Mouse (Mus musculus): ENCODE data around the gene Actn3. TPM values are rescaled to one million over a fixed set of nuclear protein-coding genes. Genes with fewer than 3 reads are reported as not detected.
A peak's percentile ranks its signal among the peaks of the same experiment; 100 is the strongest.

The Actn3 gene
- polyA plus RNA-seq, 1 experiment from 2014 or later = 2.0 TPM

DNA sequence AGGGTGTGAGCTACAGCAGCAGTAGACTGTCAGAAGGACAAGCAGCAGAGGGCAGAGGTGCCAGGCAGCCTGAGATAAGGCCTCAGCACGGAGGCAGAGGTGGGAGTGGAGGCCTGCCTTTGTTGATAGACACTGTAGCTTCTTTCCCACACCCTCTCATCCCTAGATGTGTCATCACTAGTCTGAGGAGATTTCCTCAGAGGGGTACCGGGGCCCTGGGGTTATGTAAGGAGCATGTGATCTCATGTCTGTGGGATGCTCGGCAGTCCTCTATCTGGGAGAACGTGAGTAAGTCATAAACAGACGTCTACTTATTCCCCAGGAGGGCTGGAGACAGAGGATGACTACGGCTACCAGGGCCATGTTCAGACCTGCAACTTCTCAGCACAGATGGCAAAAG lies 18.6 kb downstream of the Actn3 start:
- no peak overlapping the region for H3K4me3 ChIP-seq (ENCODE audit: control insufficient read depth in 1 of 2, insufficient read depth in 1 of 2, low read depth in 1 of 2, low read length in 2 of 2)
- WGBS = 37% methylated on average over 6 of the region's 6 CpGs
- H3K4me1 ChIP-seq (ENCODE audit: control insufficient read depth in 2 of 2, insufficient read depth in 2 of 2, low read length in 2 of 2) = peaks cover 3 to 6% of the 10 kb centered on the region in 2 experiments; a peak in 2 of 4 replicates
- H3K9ac ChIP-seq (ENCODE audit: low read length) = no peak overlapping the region
- no peaks in the 10 kb centered on the region for H3K27me3 ChIP-seq (ENCODE audit: control insufficient read depth, insufficient read depth, low read length)
- no peaks in the 10 kb centered on the region for H3K9me3 ChIP-seq (ENCODE audit: control insufficient read depth, low read length)
- no peak for ATAC-seq (ENCODE audit: insufficient number of reproducible peaks, insufficient read depth, low FRiP score, low read depth)
- 0 out of 2 replicates have a peak, but pooled peaks cover 5% of the 10 kb centered on the region for H3K36me3 ChIP-seq (ENCODE audit: control insufficient read depth, insufficient read depth, low read length)
- no peak overlapping the region for H3K4me2 ChIP-seq (ENCODE audit: low read length)
- H3K27ac ChIP-seq (replicated peaks in 1 of 2; ENCODE audit: control insufficient read depth in 1 of 2, insufficient read depth in 1 of 2, low read depth in 2 of 2, low read length in 2 of 2) = no peak overlapping the region

DNA sequence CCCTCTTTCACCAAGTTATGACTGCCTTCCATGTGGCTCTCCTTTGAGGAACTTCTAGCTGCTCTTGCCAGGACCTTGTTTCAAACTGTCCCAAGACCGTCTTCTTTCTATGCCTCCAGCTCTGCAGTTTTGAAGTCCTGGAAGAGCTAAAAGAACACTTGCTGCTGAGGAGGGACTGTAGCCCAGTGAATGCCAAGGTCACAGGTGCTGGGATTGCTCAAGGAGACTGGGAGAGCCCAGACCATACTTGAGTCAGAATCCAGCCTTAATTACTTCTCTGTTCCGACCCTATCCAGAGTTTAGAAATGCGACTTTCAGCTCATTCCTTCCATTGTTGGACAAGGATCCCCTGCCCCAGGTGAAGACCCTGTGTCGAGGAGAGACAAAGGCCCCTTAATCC lies 21.8 kb downstream of the Actn3 start:
- H3K27ac ChIP-seq (replicated peaks in 1 of 2; ENCODE audit: control insufficient read depth in 1 of 2, insufficient read depth in 1 of 2, low read depth in 2 of 2, low read length in 2 of 2) = no peak overlapping the region
- no peaks in the 10 kb centered on the region for H3K36me3 ChIP-seq (ENCODE audit: control insufficient read depth, insufficient read depth, low read length)
- 79% methylated on average over 4 of the region's 4 CpGs for WGBS
- no peak for ATAC-seq (ENCODE audit: insufficient number of reproducible peaks, insufficient read depth, low FRiP score, low read depth)
- no peaks in the 10 kb centered on the region for H3K9me3 ChIP-seq (ENCODE audit: control insufficient read depth, low read length)
- H3K27me3 ChIP-seq (ENCODE audit: control insufficient read depth, insufficient read depth, low read length) = no peaks in the 10 kb centered on the region
- H3K4me1 ChIP-seq (ENCODE audit: control insufficient read depth in 2 of 2, insufficient read depth in 2 of 2, low read length in 2 of 2) = peaks cover 3 to 6% of the 10 kb centered on the region in 2 experiments; a peak in 2 of 4 replicates
- H3K9ac ChIP-seq (ENCODE audit: low read length) = no peak overlapping the region
- H3K4me3 ChIP-seq (ENCODE audit: control insufficient read depth in 1 of 2, insufficient read depth in 1 of 2, low read depth in 1 of 2, low read length in 2 of 2) = peak overlapping the region in 1 of 2 experiments; percentile 65; a peak in 1 of 4 replicates
- peak overlapping the region; percentile 96; the same call in 1 of the 2 replicates for H3K4me2 ChIP-seq (ENCODE audit: low read length)

DNA sequence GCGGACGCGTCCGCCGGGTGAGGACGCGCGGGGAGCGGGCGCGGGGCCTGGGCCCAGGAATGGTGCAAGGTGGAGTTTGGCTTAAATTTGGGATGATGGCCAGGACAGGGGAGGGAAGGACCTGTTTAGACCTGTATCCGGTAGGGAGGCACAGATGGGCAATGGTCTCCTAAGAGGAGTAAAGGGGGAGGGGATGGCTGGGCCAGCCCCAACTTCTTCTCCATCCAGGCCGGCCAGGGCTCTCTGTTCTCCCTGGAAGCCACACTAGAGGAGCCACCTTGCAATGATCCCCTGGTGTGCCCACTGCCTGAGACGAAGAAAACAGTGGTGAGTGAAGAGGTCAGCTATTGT lies 22.3 kb downstream of the Actn3 start:
- H3K4me3 ChIP-seq (ENCODE audit: control insufficient read depth in 1 of 2, insufficient read depth in 1 of 2, low read depth in 1 of 2, low read length in 2 of 2) = peak overlapping the region; percentile 65 to 91
- H3K4me1 ChIP-seq (ENCODE audit: control insufficient read depth in 2 of 2, insufficient read depth in 2 of 2, low read length in 2 of 2) = peaks cover 3 to 6% of the 10 kb centered on the region in 2 experiments; a peak in 2 of 4 replicates
- WGBS = 4% methylated on average over 14 of the region's 14 CpGs
- H3K9ac ChIP-seq (ENCODE audit: low read length) = peak overlapping the region; percentile 80
- no peaks in the 10 kb centered on the region for H3K36me3 ChIP-seq (ENCODE audit: control insufficient read depth, insufficient read depth, low read length)
- H3K9me3 ChIP-seq (ENCODE audit: control insufficient read depth, low read length) = no peaks in the 10 kb centered on the region
- peak; percentile 27; the same call in 1 of the 2 replicates for ATAC-seq (ENCODE audit: insufficient number of reproducible peaks, insufficient read depth, low FRiP score, low read depth)
- no peaks in the 10 kb centered on the region for H3K27me3 ChIP-seq (ENCODE audit: control insufficient read depth, insufficient read depth, low read length)
- peak overlapping the region in 1 of 2 experiments; percentile 44; a peak in 1 of 4 replicates for H3K27ac ChIP-seq (replicated peaks in 1 of 2; ENCODE audit: control insufficient read depth in 1 of 2, insufficient read depth in 1 of 2, low read depth in 2 of 2, low read length in 2 of 2)
- peak overlapping the region; percentile 96 for H3K4me2 ChIP-seq (ENCODE audit: low read length)

DNA sequence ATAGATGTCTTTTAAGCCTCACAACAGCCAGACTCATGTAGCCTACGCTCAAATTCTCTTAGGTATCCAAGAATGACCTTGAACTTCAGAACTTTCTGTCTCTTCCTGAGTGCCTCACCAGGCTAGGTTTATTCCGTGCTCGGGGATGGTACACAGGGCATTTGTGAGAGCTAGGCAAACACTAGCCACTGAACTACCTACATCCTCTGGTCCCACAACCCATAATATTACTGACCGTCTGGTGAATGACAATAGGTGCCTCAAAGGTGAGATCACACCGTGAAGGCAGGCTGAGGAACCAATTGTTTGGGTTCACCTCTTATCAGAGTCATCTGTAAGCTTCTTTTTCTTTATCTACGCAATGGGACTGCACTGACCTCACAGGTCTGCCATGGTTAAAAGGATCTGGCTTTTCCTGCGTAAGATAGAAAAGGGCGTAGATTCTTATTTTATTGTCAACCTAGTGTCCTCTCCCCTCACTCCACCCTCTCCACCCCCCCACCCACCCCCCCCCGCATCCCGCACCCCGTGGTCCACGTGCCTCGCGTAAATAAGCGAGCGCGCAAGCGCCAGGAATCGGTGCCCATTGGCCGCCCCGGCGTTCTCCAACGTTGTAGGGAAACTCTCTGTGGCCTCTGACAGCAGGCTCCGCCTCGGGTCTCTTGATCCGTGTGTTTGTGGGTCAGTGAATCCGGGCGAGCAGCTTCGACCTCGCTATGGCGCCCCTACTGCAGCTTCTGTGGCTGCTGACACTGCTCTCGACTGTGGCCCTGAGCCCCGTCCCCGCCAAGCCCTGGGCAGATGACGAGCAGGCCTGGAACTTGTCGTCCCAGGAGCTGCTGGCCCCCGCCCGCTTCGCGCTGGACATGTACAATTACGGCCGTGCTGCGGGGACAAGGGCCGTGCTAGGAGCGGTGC lies 22.9 kb downstream of the Actn3 start, which contains the start of gene Ctsf:
Gene Ctsf (plus strand): TSS at position 579 of the 918 bp plus-strand sequence.
- WGBS = 3% methylated on average over 45 of the region's 45 CpGs
- Histone ChIP-seq H3K27ac (replicated peaks in 1 of 2; ENCODE audit: control insufficient read depth in 1 of 2, insufficient read depth in 1 of 2, low read depth in 2 of 2, low read length in 2 of 2) (peak within 1 kb of the TSS; percentile 44 to 57; a peak in 2 of 4 replicates), H3K4me1 (ENCODE audit: control insufficient read depth in 2 of 2, insufficient read depth in 2 of 2, low read length in 2 of 2) (peaks cover 3 to 6% of the 10 kb centered on the region in 2 experiments; a peak in 2 of 4 replicates), H3K4me3 (ENCODE audit: control insufficient read depth in 1 of 2, insufficient read depth in 1 of 2, low read depth in 1 of 2, low read length in 2 of 2) (peak within 1 kb of the TSS; percentile 65 to 91), H3K9me3 (ENCODE audit: control insufficient read depth, low read length) (no peaks in the 10 kb centered on the region), H3K9ac (ENCODE audit: low read length) (peak within 1 kb of the TSS; percentile 80), H3K36me3 (ENCODE audit: control insufficient read depth, insufficient read depth, low read length) (no peaks in the 10 kb centered on the region), H3K4me2 (ENCODE audit: low read length) (peak within 1 kb of the TSS; percentile 96), H3K27me3 (ENCODE audit: control insufficient read depth, insufficient read depth, low read length) (no peaks in the 10 kb centered on the region)
- ATAC-seq (ENCODE audit: insufficient number of reproducible peaks, insufficient read depth, low FRiP score, low read depth) = peak; percentile 82; the same call in 1 of the 2 replicates

DNA sequence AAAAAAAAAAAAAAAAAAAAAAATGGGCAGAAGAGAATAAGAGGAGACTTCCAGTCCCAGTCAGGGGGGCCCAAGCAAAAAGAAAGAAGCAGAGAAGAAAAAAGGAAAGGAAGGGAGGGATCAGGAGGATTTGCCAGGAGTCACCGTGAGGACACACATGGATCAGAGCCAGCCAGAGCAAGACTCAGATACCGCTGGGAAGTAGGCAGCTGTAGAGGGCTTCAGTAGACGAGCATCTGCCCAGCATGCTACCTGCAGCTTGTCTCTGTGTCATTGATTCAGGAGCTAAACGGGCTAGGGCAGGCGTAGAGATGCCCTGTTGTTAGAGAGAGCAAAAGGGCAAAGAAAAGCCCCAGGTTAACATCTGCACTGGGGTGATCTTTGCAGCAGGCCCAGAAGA lies 27.4 kb downstream of the Actn3 start:
- H3K9ac ChIP-seq (ENCODE audit: low read length) = no peak overlapping the region
- H3K4me2 ChIP-seq (ENCODE audit: low read length) = no peak overlapping the region
- H3K4me3 ChIP-seq (ENCODE audit: control insufficient read depth in 1 of 2, insufficient read depth in 1 of 2, low read depth in 1 of 2, low read length in 2 of 2) = no peak overlapping the region
- no peak overlapping the region for H3K27ac ChIP-seq (replicated peaks in 1 of 2; ENCODE audit: control insufficient read depth in 1 of 2, insufficient read depth in 1 of 2, low read depth in 2 of 2, low read length in 2 of 2)
- H3K27me3 ChIP-seq (ENCODE audit: control insufficient read depth, insufficient read depth, low read length) = no peaks in the 10 kb centered on the region; the same call in 1 of the 2 replicates
- H3K9me3 ChIP-seq (ENCODE audit: control insufficient read depth, low read length) = no peaks in the 10 kb centered on the region
- no peak for ATAC-seq (ENCODE audit: insufficient number of reproducible peaks, insufficient read depth, low FRiP score, low read depth)
- no peaks in the 10 kb centered on the region for H3K36me3 ChIP-seq (ENCODE audit: control insufficient read depth, insufficient read depth, low read length)
- peaks cover under 1 to 3% of the 10 kb centered on the region in 2 experiments; a peak in 2 of 4 replicates for H3K4me1 ChIP-seq (ENCODE audit: control insufficient read depth in 2 of 2, insufficient read depth in 2 of 2, low read length in 2 of 2)
- WGBS = 38% methylated on average over 5 of the region's 5 CpGs

DNA sequence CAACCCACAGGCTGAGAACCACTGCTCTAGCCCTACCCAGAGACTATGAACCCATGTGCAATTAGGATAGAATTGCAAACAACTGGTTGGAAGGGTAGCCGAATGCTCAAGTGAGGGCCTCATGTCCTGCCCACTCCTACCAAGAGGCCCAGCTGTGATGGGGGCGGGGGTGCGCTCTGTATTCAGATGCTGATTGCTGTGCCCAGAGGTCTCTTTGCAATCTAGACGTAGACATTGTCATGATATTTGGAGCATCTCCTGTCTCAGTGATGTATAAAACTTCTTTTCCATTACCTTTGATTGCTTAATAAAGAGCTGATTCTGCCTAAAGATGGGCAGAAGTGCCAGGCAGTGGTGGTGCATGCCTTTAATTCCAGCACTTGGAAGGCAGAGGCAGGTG lies 27.9 kb downstream of the Actn3 start:
- no peaks in the 10 kb centered on the region for H3K36me3 ChIP-seq (ENCODE audit: control insufficient read depth, insufficient read depth, low read length)
- H3K4me1 ChIP-seq (ENCODE audit: control insufficient read depth in 2 of 2, insufficient read depth in 2 of 2, low read length in 2 of 2) = peaks cover 0 to 3% of the 10 kb centered on the region in 2 experiments; a peak in 1 of 4 replicates
- no peak overlapping the region for H3K27ac ChIP-seq (replicated peaks in 1 of 2; ENCODE audit: control insufficient read depth in 1 of 2, insufficient read depth in 1 of 2, low read depth in 2 of 2, low read length in 2 of 2)
- H3K4me3 ChIP-seq (ENCODE audit: control insufficient read depth in 1 of 2, insufficient read depth in 1 of 2, low read depth in 1 of 2, low read length in 2 of 2) = no peak overlapping the region
- no peak for ATAC-seq (ENCODE audit: insufficient number of reproducible peaks, insufficient read depth, low FRiP score, low read depth)
- no peaks in the 10 kb centered on the region; the same call in 1 of the 2 replicates for H3K27me3 ChIP-seq (ENCODE audit: control insufficient read depth, insufficient read depth, low read length)
- 55% methylated on average over 4 of the region's 4 CpGs for WGBS
- no peaks in the 10 kb centered on the region for H3K9me3 ChIP-seq (ENCODE audit: control insufficient read depth, low read length)
- H3K4me2 ChIP-seq (ENCODE audit: low read length) = no peak overlapping the region
- no peak overlapping the region for H3K9ac ChIP-seq (ENCODE audit: low read length)

DNA sequence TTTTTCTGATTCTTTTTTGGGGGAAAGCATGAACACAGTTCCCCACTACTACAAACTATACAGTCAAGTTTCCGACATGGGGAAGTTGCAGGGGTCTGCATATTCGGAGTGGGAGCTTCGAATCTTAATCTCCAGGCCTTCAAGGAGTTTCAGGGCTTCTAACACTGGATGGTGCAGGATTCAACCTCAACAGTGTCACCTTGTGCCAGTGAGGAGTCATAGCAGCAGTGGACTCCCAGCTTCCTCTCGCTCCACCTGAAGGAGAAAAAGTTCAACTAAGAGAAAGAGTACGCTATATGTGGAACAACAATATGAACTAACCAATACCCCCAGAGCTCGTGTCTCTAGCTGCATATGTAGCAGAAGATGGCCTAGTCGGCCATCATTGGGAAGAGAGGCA lies 30.2 kb downstream of the Actn3 start:
- Histone ChIP-seq H3K36me3 (ENCODE audit: control insufficient read depth, insufficient read depth, low read length) (no peaks in the 10 kb centered on the region), H3K27ac (replicated peaks in 1 of 2; ENCODE audit: control insufficient read depth in 1 of 2, insufficient read depth in 1 of 2, low read depth in 2 of 2, low read length in 2 of 2) (no peak overlapping the region), H3K27me3 (ENCODE audit: control insufficient read depth, insufficient read depth, low read length) (peaks cover 1% of the 10 kb centered on the region), H3K4me3 (ENCODE audit: control insufficient read depth in 1 of 2, insufficient read depth in 1 of 2, low read depth in 1 of 2, low read length in 2 of 2) (no peak overlapping the region), H3K9ac (ENCODE audit: low read length) (no peak overlapping the region), H3K4me1 (ENCODE audit: control insufficient read depth in 2 of 2, insufficient read depth in 2 of 2, low read length in 2 of 2) (no peaks in the 10 kb centered on the region), H3K9me3 (ENCODE audit: control insufficient read depth, low read length) (no peaks in the 10 kb centered on the region), H3K4me2 (ENCODE audit: low read length) (no peak overlapping the region)
- 23% methylated on average over 7 of the region's 7 CpGs for WGBS
- ATAC-seq (ENCODE audit: insufficient number of reproducible peaks, insufficient read depth, low FRiP score, low read depth) = no peak

Measured in heart, embryonic 14.5 days (tissue).